ENCODE assay signal across 9 mouse cellular contexts in the genomic region with DNA sequence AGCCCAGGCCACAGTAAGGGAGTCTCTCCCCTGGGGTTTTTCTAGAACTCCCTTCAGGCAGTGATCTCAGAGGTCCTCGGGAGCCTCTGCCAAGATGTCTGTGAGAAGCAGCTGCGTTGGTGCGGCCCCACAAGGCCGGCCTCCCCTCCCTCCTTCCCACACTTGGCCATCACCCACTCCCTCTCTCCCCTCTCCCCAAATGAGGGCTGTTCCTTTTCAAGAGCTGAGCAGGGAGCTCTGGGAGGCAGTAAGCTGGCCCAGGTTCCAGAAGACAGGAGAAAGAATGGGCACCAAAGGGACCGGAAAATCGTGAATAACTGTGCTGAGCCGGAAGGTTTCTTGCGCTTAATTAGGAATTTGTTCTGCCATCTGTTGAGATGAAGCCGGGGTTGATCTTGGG. TPM values are rescaled to one million over a fixed set of nuclear protein-coding genes. Genes with fewer than 3 reads are reported as not detected.
A peak's percentile ranks its signal among the peaks of the same experiment; 100 is the strongest.
DNase-seq lines count a peak whose midpoint lies in the region; ATAC-seq and TF ChIP-seq lines count a peak whose summit lies in the region.
"Had no signal": no experiment of that assay in that cellular context is flagged by ENCODE, and none has a peak within 500 bp of the region (broad histone marks: within the 10 kb centered on the region; RNA-seq: fewer than 3 reads in every experiment).

No protein-coding gene starts in this region.

- H3K4me2 ChIP-seq in kidney, embryonic 14.5 days (replicated peaks; ENCODE audit: low read depth, low read length) = no peak overlapping the region
- 0 out of 2 replicates have a peak overlapping the region, but pooled peaks have one; percentile 9 for H3K4me2 ChIP-seq in neural tube, embryonic 12.5 days (replicated peaks)
- no peak overlapping the region for H3K4me2 ChIP-seq in neural tube, embryonic 15.5 days
- H3K4me2 ChIP-seq in forebrain, embryonic 12.5 days = no peak overlapping the region
- no peak overlapping the region for H3K4me2 ChIP-seq in midbrain, postnatal 0 days (ENCODE audit: low read depth, low read length, poor library complexity, severe bottlenecking)

- no peaks in the 10 kb centered on the region for H3K9me3 ChIP-seq in kidney, embryonic 14.5 days (ENCODE audit: control insufficient read depth, low read length)
- H3K9me3 ChIP-seq in neural tube, embryonic 12.5 days = no peaks in the 10 kb centered on the region
- no peaks in the 10 kb centered on the region for H3K9me3 ChIP-seq in neural tube, embryonic 15.5 days (replicated peaks)
- no peaks in the 10 kb centered on the region for H3K9me3 ChIP-seq in forebrain, embryonic 12.5 days
- H3K9me3 ChIP-seq in midbrain, postnatal 0 days (ENCODE audit: low read length) = no peaks in the 10 kb centered on the region

- no peak for DNase-seq in kidney, postnatal 14 days
- DNase-seq in midbrain, postnatal 0 days (ENCODE audit: low spot score) = peak; percentile 63
- DNase-seq: lung, postnatal 36 days had no signal

- no peak for ATAC-seq in kidney, embryonic 14.5 days (ENCODE audit: low FRiP score, low TSS enrichment)
- ATAC-seq in neural tube, embryonic 12.5 days (ENCODE audit: low FRiP score, low read depth) = no peak
- no peak for ATAC-seq in neural tube, embryonic 15.5 days (ENCODE audit: low FRiP score)
- no peak for ATAC-seq in forebrain, embryonic 12.5 days (ENCODE audit: low FRiP score)
- no peak for ATAC-seq in midbrain, postnatal 0 days (ENCODE audit: low FRiP score)
- no peak for ATAC-seq in cerebellum, adult (ENCODE audit: insufficient number of reproducible peaks, low FRiP score, low TSS enrichment)
- no peak for ATAC-seq in erythroblast, adult 5-6 weeks (replicated peaks; ENCODE audit: low FRiP score, poor library complexity, severe bottlenecking)

- no peaks in the 10 kb centered on the region; the same call in 1 of the 2 replicates for H3K36me3 ChIP-seq in kidney, embryonic 14.5 days (ENCODE audit: control insufficient read depth, insufficient read depth, low read length)
- no peaks in the 10 kb centered on the region for H3K36me3 ChIP-seq in neural tube, embryonic 12.5 days
- no peaks in the 10 kb centered on the region for H3K36me3 ChIP-seq in neural tube, embryonic 15.5 days
- H3K36me3 ChIP-seq in forebrain, embryonic 12.5 days (replicated peaks) = no peaks in the 10 kb centered on the region
- no peaks in the 10 kb centered on the region for H3K36me3 ChIP-seq in midbrain, postnatal 0 days (ENCODE audit: insufficient read depth, low read length)

- no peak overlapping the region for H3K4me3 ChIP-seq in kidney, embryonic 14.5 days (ENCODE audit: low read length)
- no peak overlapping the region for H3K4me3 ChIP-seq in neural tube, embryonic 12.5 days
- H3K4me3 ChIP-seq in neural tube, embryonic 15.5 days (replicated peaks) = no peak overlapping the region
- H3K4me3 ChIP-seq in forebrain, embryonic 12.5 days (replicated peaks) = no peak overlapping the region
- H3K4me3 ChIP-seq in midbrain, postnatal 0 days (ENCODE audit: low read depth, low read length) = no peak overlapping the region

- no peak for TF ChIP-seq CTCF in midbrain, postnatal 0 days (IDR thresholded peaks at IDR 0.05)

- 64% methylated on average over 9 of the region's 9 CpGs for WGBS in kidney, embryonic 14.5 days
- 22% methylated on average over 9 of the region's 9 CpGs for WGBS in neural tube, embryonic 12.5 days
- 25% methylated on average over 9 of the region's 9 CpGs for WGBS in neural tube, embryonic 15.5 days
- 44% methylated on average over 9 of the region's 9 CpGs for WGBS in forebrain, embryonic 12.5 days
- 27% methylated on average over 9 of the region's 9 CpGs for WGBS in midbrain, postnatal 0 days

- peaks cover 18% of the 10 kb centered on the region; the same call in 1 of the 2 replicates for H3K27me3 ChIP-seq in kidney, embryonic 14.5 days (ENCODE audit: control insufficient read depth, insufficient read depth, low read length)
- 0 out of 2 replicates have a peak, but pooled peaks cover 4% of the 10 kb centered on the region for H3K27me3 ChIP-seq in neural tube, embryonic 12.5 days (replicated peaks)
- peaks cover 15% of the 10 kb centered on the region for H3K27me3 ChIP-seq in neural tube, embryonic 15.5 days (replicated peaks)
- peaks cover 3% of the 10 kb centered on the region for H3K27me3 ChIP-seq in forebrain, embryonic 12.5 days
- H3K27me3 ChIP-seq in midbrain, postnatal 0 days (ENCODE audit: insufficient read depth, low read length) = no peaks in the 10 kb centered on the region

- peak overlapping the region; percentile 3; the same call in 1 of the 2 replicates for H3K27ac ChIP-seq in kidney, embryonic 14.5 days (ENCODE audit: low read depth, low read length)
- no peak overlapping the region for H3K27ac ChIP-seq in neural tube, embryonic 12.5 days
- no peak overlapping the region; the same call in 1 of the 2 replicates for H3K27ac ChIP-seq in neural tube, embryonic 15.5 days (replicated peaks)
- H3K27ac ChIP-seq in forebrain, embryonic 12.5 days = peak overlapping the region; percentile 66
- no peak overlapping the region; the same call in 1 of the 2 replicates for H3K27ac ChIP-seq in midbrain, postnatal 0 days (ENCODE audit: low read depth, low read length)

- no peak overlapping the region for H3K9ac ChIP-seq in kidney, embryonic 14.5 days (ENCODE audit: low read depth, low read length)
- H3K9ac ChIP-seq in neural tube, embryonic 12.5 days = 0 out of 2 replicates have a peak overlapping the region, but pooled peaks have one; percentile 21
- H3K9ac ChIP-seq in neural tube, embryonic 15.5 days (replicated peaks) = no peak overlapping the region
- H3K9ac ChIP-seq in forebrain, embryonic 12.5 days = no peak overlapping the region
- H3K9ac ChIP-seq in midbrain, postnatal 0 days (replicated peaks; ENCODE audit: low read length, poor library complexity, severe bottlenecking) = no peak overlapping the region

- peaks cover 27% of the 10 kb centered on the region for H3K4me1 ChIP-seq in kidney, embryonic 14.5 days (ENCODE audit: control insufficient read depth, insufficient read depth, low read length)
- H3K4me1 ChIP-seq in neural tube, embryonic 12.5 days = peaks cover 71% of the 10 kb centered on the region
- H3K4me1 ChIP-seq in neural tube, embryonic 15.5 days = peaks cover 74% of the 10 kb centered on the region
- H3K4me1 ChIP-seq in forebrain, embryonic 12.5 days = peaks cover 77% of the 10 kb centered on the region
- peaks cover 13% of the 10 kb centered on the region for H3K4me1 ChIP-seq in midbrain, postnatal 0 days (ENCODE audit: insufficient read depth, low read length)

RNA-seq across cellular contexts. Expression of a gene that starts 35.1 kb away (rescaled TPM):
- not detected in 2 replicates for polyA plus RNA-seq in kidney, embryonic 14.5 days (2014; fragmentation: Nextera tagmentation; extraction: Ambion mirVana)
- polyA plus RNA-seq in neural tube, embryonic 12.5 days (2016; fragmentation: Nextera tagmentation; extraction: Ambion mirVana) = 0.96 and 1.0 TPM in 2 replicates
- polyA plus RNA-seq in neural tube, embryonic 15.5 days (2015; fragmentation: Nextera tagmentation; extraction: Ambion mirVana) = 0.34 and 0.44 TPM in 2 replicates
- 0.08 TPM in 1 of 2 replicates, not detected in the other for polyA plus RNA-seq in forebrain, embryonic 12.5 days (2016; fragmentation: Nextera tagmentation; extraction: Ambion mirVana)
- total RNA-seq in midbrain, postnatal 0 days (2014; rRNA removed) = 2.9 and 4.1 TPM in 2 replicates
- 0.59 and 0.75 TPM in 2 replicates for polyA plus RNA-seq in midbrain, postnatal 0 days (2015; fragmentation: Nextera tagmentation; extraction: Ambion mirVana)
- not detected in 2 replicates for total RNA-seq in erythroblast, adult 5-6 weeks (2015; ENCODE audit: low replicate concordance)
- total RNA-seq in erythroblast, adult 5-6 weeks (2017; ENCODE audit: low replicate concordance) = not detected in 2 replicates

RNA-seq across cellular contexts. Expression of a gene that starts 44.3 kb away (rescaled TPM):
- 18.2 and 18.4 TPM in 2 replicates for polyA plus RNA-seq in kidney, embryonic 14.5 days (2014; fragmentation: Nextera tagmentation; extraction: Ambion mirVana)
- polyA plus RNA-seq in neural tube, embryonic 12.5 days (2016; fragmentation: Nextera tagmentation; extraction: Ambion mirVana) = 19.7 and 20.3 TPM in 2 replicates
- polyA plus RNA-seq in neural tube, embryonic 15.5 days (2015; fragmentation: Nextera tagmentation; extraction: Ambion mirVana) = 22.0 and 22.8 TPM in 2 replicates
- 16.0 and 16.6 TPM in 2 replicates for polyA plus RNA-seq in forebrain, embryonic 12.5 days (2016; fragmentation: Nextera tagmentation; extraction: Ambion mirVana)
- total RNA-seq in midbrain, postnatal 0 days (2014; rRNA removed) = 13.0 and 19.3 TPM in 2 replicates
- 17.5 and 20.1 TPM in 2 replicates for polyA plus RNA-seq in midbrain, postnatal 0 days (2015; fragmentation: Nextera tagmentation; extraction: Ambion mirVana)
- total RNA-seq in erythroblast, adult 5-6 weeks (2015; ENCODE audit: low replicate concordance) = 3.1 and 8.8 TPM in 2 replicates
- total RNA-seq in erythroblast, adult 5-6 weeks (2017; ENCODE audit: low replicate concordance) = 8.8 and 10.5 TPM in 2 replicates

RNA-seq across cellular contexts. Expression of a gene that starts 44.6 kb away (rescaled TPM):
- 6.3 and 10.3 TPM in 2 replicates for polyA plus RNA-seq in kidney, embryonic 14.5 days (2014; fragmentation: Nextera tagmentation; extraction: Ambion mirVana)
- polyA plus RNA-seq in neural tube, embryonic 12.5 days (2016; fragmentation: Nextera tagmentation; extraction: Ambion mirVana) = 8.6 and 9.7 TPM in 2 replicates
- 11.7 TPM in 2 replicates for polyA plus RNA-seq in neural tube, embryonic 15.5 days (2015; fragmentation: Nextera tagmentation; extraction: Ambion mirVana)
- polyA plus RNA-seq in forebrain, embryonic 12.5 days (2016; fragmentation: Nextera tagmentation; extraction: Ambion mirVana) = 7.9 and 8.4 TPM in 2 replicates
- 7.8 and 8.5 TPM in 2 replicates for total RNA-seq in midbrain, postnatal 0 days (2014; rRNA removed)
- polyA plus RNA-seq in midbrain, postnatal 0 days (2015; fragmentation: Nextera tagmentation; extraction: Ambion mirVana) = 12.2 and 12.9 TPM in 2 replicates
- 4.6 and 5.2 TPM in 2 replicates for total RNA-seq in erythroblast, adult 5-6 weeks (2015; ENCODE audit: low replicate concordance)
- 0.85 and 1.5 TPM in 2 replicates for total RNA-seq in erythroblast, adult 5-6 weeks (2017; ENCODE audit: low replicate concordance)

RNA-seq across cellular contexts. Expression of a gene that starts 44.9 kb away (rescaled TPM):
- 9.2 and 13.1 TPM in 2 replicates for polyA plus RNA-seq in kidney, embryonic 14.5 days (2014; fragmentation: Nextera tagmentation; extraction: Ambion mirVana)
- 16.4 and 18.9 TPM in 2 replicates for polyA plus RNA-seq in neural tube, embryonic 12.5 days (2016; fragmentation: Nextera tagmentation; extraction: Ambion mirVana)
- 18.6 and 21.5 TPM in 2 replicates for polyA plus RNA-seq in neural tube, embryonic 15.5 days (2015; fragmentation: Nextera tagmentation; extraction: Ambion mirVana)
- polyA plus RNA-seq in forebrain, embryonic 12.5 days (2016; fragmentation: Nextera tagmentation; extraction: Ambion mirVana) = 16.9 and 17.4 TPM in 2 replicates
- 17.7 and 18.8 TPM in 2 replicates for total RNA-seq in midbrain, postnatal 0 days (2014; rRNA removed)
- polyA plus RNA-seq in midbrain, postnatal 0 days (2015; fragmentation: Nextera tagmentation; extraction: Ambion mirVana) = 14.8 and 16.7 TPM in 2 replicates
- 4.2 TPM in 1 of 2 replicates, not detected in the other for total RNA-seq in erythroblast, adult 5-6 weeks (2015; ENCODE audit: low replicate concordance)
- 2.9 TPM in 1 of 2 replicates, not detected in the other for total RNA-seq in erythroblast, adult 5-6 weeks (2017; ENCODE audit: low replicate concordance)

Comparison
In these comparisons a context has a peak if more than half of its experiments do, and no peak if none do; other contexts are left out.
1. H3K27ac ChIP-seq: peak in kidney, embryonic 14.5 days (single experiment) and forebrain, embryonic 12.5 days (single experiment); none in neural tube, embryonic 12.5 days (single experiment), neural tube, embryonic 15.5 days (single experiment) and midbrain, postnatal 0 days (single experiment).